Mouse (Mus musculus) spleen, adult 18-20 months (tissue): Measurements from ENCODE around the gene Tesc.

ENCODE experiments used
- DNase-seq, 2 experiments: peaks; one replicate each; pipeline ENCODE4 v3.0.0; 2022; ENCODE audit warnings: mixed read lengths in 2 of 2

Tesc gene

GRCm38 (mm10) chr5:118079354-118079753, 51.8 kb downstream of the Tesc start:
- DNase-seq: no peak

- no peak for DNase-seq
Measured at GRCm38 (mm10) chr5:118079839-118080250, 52.3 kb downstream of the Tesc start.

DNA sequence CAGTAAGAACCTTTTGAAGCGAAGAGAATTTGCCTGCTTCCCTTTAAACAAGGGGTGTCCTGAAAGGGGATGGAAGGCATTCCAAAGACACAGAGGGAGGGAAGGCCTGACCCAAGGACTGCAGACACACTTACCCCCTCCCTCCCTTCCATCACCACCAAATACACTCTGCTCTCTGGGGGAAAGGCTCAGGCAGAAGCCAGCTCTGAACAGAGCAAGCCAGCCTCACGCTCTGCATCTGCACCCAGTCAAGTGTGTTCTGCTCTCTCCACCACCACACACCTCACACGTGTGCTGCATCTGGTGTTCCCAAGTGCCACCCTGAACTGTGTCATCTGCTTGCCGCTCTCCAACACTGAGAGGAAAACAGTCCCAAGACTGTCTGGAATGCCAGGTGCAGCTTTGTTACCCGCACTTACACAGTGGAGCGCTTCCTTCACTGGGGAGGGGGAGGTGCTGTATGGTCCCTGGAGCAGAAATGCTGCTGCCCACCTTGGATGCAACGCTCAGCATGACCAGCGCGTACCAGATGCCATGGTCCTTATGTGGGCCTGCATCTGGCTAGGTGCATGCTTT, 53.9 kb downstream of the Tesc start:
- peak in 1 of 2 experiments; percentile 14 for DNase-seq

- peak; percentile 26 to 32 for DNase-seq
Measured at GRCm38 (mm10) chr5:118081996-118082395, 54.5 kb downstream of the Tesc start.

- no peak for DNase-seq
Measured at GRCm38 (mm10) chr5:118083060-118083638, 55.6 kb downstream of the Tesc start.

DNA sequence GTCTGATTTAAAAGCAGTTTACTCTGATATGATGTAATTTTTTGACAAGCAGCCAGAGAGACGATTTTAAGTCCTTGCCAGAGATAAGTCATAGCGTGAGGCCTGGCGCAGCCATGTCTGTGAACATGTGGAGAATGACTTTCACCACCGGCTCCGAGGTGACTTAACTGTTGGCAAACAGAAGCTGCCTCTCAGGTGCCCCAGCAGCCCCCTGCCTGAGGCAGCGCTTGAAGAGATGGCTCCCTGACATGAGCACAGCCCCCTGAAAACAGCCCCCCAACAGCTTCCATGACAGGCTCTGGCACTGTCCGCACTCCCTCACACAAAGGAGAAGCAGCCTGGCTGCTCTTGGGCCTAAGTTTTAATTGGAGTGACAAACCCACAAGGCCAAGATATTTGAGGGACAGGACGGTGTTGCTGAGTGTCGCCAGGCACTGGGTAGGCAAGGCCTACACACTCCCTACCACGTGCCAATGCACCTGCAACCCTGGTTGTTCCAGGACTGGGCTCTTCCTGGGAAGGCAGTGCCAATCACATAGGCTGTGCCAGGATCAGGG, 56.7 kb downstream of the Tesc start:
- DNase-seq: no peak

- DNase-seq: peak; percentile 21 to 37
Measured at GRCm38 (mm10) chr5:118085313-118085712, 57.8 kb downstream of the Tesc start.

- no peak for DNase-seq
Measured at GRCm38 (mm10) chr5:118086956-118087355, 59.4 kb downstream of the Tesc start.

GRCm38 (mm10) chr5:118089102-118089501, 61.6 kb downstream of the Tesc start:
- DNase-seq: no peak

DNA sequence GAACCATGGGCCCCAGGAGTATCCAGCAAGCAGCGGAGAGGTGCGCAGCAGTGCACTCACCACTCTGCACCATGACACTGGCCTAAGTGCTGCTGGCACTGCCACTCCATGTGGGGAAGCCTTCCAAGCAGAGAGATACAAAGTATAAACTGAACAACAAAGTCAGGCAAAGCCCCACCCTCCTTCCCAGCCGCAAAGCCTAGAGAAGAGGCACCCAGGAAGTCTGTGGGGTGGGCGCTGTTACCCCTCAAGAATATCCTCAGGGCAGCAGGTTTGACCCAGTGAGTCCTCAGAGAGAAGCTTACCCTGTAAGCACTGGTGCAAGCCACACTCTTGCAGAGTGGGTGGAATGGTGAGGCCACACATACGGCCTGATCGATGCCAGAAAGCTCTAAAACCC, 62.6 kb downstream of the Tesc start:
- DNase-seq: no peak

DNA sequence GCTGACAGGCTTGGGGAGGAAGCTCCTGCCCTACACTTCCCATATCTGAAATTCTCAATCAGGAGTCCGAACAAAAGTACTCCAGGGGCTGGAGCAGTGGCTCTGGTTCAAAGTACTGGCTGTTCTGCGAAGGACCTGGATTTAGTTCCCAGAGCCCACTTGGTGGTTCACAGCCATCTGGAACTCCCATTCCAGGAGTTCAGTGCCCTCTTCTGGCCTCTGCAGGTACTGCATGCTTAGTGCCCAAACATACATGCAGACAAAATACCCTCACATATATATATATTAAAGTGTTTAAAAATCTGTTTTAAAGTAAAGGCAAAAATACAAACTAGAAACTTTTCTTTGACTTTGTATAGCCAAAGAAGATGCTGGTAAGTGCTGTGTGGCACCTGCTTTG, 63.3 kb downstream of the Tesc start:
- DNase-seq: peak in 1 of 2 experiments; percentile 52

DNA sequence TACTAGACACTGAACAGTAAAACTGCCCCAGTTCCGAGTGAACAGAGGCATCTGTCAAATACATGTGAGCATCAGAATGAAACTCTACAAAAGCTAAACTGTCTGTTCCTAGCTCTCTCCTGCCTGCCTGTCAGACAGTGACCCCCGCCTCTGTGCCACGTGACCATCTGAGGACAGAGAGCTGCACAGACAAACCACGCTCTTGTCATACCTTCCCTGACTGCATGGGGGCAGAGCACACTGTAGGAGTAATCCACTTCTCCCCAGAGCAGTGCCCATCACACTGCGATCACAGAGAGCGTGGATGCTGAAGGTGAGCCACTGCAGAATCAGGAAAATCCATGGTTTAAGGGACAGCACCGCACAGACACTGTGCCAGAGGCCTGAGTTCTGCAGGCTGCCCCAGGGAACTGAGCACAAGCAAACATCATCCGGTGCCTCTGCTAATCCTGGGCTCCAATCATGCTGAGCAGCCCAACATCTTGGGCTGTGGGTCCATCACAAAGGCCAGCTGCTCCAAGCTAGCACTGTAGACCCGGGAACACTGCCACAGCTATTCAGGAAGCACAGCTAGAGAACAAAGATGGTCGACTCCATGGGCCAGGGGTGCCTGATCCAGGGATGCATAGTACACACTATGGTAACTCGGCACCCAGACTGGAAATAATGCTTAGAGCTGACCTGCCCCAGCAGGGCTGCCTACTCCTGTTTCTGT, 65.9 kb downstream of the Tesc start:
- DNase-seq: no peak

DNA sequence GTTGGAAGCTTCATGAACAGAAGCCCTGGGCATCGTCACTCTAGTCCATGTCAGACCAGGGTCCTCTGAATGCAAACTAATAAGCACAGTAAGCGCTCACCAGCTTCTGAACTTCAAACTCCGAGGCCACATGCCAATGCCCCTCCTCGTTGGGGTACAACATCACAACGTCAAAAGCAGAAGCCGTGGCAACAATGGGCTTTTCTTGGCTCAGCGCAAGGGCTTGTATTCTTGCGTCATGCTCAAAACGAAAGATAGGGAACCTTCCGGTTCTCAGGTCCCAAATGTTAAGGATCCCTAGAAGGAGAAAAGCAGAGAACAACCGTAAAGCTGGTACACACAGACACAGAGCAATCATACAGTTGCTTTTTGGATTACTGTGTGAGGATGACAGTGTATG, 67.9 kb downstream of the Tesc start:
- DNase-seq: no peak

DNA sequence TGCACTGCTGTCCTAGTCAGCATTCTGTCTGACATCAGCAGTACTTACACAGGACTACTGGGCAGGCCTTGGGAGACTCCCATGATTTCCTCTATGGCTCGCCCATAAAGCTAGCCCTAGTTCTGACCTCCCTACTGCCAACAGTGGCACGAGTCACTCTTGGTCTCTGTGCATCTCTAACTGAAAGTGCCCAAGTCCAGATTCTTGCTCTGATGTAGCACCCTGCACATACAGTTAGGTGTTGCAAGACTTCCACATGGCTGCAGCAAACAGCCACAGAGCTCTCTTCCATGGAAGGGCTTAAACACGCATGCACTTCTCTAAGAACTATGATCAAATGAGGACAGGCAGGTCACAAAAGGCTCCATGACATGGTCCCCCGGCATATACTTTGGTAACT, 68.3 kb downstream of the Tesc start:
- DNase-seq: no peak

- no peak for DNase-seq
Measured at GRCm38 (mm10) chr5:118096317-118096716, 68.8 kb downstream of the Tesc start.

GRCm38 (mm10) chr5:118099069-118099869, 71.7 kb downstream of the Tesc start:
- DNase-seq: no peak

DNA sequence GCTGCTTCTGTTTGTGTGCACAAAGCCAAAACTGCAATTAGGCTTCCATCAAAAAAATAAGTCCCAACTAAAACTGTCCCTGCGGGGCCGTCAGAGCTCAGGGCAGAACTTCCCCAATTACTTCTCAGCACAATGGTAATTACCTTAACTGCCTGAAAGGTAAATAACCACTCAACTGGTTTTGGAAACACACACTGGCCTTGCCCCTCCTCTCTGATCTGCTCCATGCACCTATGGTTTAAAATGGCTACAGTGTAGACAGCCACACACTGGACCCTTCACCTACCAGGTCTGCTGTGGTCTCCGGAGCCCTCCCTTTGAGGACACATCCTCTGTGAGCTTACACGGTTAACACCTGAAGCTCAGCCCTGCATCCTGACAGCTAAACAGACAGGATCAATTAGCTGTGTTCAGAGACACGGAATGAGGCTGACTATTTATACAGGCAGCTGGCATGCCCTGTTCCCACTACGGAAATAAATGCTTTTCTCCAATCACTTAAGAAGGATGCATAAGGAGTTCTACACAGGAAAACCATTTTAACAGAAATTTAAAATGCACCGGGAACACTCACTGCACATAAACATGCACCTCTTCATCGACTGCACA, 72.4 kb downstream of the Tesc start:
- DNase-seq: no peak

GRCm38 (mm10) chr5:118105536-118105935, 78.0 kb downstream of the Tesc start:
- DNase-seq: no peak

DNA sequence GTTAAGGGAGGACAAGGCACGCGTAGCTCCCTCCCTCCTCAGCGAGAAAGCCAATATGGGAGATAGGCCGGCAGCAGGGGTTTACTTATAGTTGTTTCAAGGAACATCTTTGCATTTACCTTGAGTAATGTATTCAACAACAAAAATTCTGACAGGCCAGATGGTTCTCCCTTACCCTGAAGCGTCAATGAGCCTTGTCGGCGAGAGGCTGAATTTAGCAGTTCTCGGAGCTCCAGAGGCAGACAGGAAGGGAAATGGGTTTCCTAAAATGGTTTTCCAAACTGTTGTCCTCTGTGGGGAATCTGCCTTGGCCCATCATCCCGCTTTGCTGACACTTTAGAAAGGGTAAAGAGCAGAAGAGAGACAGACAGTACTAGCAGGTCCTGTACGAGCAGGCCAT, 79.1 kb downstream of the Tesc start:
- DNase-seq: no peak

DNA sequence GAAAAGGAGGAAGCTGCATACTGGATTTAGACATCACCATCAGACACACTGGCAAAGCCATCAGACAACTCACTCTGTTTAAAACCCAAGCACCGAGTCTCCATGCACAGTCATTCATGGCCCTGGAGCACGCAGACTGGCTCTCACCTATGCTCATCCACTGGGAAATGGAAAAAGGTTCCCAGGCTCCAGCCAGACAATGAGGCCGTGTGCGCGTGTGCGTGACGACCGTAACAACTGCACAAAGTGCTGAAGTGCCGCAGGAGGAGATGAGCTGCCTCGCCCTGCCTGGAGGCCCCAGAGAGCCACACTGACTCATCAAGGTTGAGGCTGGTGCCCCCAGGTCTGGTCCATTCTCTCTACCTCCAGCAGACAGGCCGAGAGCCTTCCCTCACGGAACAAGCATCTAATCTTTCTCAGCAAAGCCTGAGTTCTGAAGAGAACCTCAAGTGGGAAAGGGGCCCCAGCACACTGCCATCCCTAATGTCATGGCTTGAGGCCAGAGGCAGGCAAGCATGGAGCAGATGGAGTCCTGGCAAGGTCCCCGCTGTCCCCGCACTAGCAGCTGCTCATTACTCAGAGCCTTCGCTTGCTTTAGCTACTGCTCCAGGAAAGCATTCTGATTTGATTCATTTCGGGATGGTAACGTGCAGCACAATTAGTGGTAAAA, 80.7 kb downstream of the Tesc start:
- no peak for DNase-seq

DNA sequence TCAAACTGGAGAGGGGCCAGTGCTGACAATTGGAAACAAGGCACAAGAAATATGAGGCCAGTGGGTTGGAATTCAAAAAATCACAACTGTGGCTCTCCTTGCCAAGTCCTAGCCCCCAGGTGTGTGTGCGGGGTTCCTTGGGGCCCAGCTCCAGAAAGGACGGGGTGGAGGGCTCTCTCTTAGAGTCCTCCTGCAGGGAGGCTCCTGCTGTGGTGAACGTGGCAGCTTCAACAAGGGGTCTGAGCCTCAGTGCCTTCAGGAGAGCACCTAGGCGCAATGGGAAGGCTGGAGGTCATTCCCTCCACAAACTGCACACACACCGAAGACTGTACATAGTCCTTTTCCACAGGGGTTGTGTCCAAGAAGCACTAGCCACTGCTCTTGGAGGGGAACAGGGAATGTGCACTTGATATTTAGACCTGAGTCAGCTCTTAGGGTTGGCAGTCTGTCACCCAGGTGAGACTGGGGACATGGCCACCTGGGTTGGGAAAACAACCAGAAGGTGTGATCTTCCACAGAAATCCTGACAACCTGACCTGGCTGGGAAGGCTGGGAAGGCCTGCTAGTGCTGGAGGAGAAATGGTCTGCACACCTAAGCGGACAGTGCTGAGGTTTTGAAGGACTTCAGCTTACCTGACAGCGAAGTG, 81.4 kb downstream of the Tesc start:
- no peak for DNase-seq
